Mouse (Mus musculus) kidney, postnatal 14 days (tissue): Measurements from ENCODE around the gene Pdss2.

ENCODE experiments used
- DNase-seq: peaks from one replicate; pipeline ENCODE4 v3.0.0; 2022; ENCODE audit warnings: mixed read lengths

Gene Pdss2

GRCm38 (mm10) chr10:43488258-43488657 is 267.0 kb downstream of the Pdss2 start:
- DNase-seq, result no peak

GRCm38 (mm10) chr10:43489139-43489538 is 267.9 kb downstream of the Pdss2 start:
- no peak for DNase-seq

DNA sequence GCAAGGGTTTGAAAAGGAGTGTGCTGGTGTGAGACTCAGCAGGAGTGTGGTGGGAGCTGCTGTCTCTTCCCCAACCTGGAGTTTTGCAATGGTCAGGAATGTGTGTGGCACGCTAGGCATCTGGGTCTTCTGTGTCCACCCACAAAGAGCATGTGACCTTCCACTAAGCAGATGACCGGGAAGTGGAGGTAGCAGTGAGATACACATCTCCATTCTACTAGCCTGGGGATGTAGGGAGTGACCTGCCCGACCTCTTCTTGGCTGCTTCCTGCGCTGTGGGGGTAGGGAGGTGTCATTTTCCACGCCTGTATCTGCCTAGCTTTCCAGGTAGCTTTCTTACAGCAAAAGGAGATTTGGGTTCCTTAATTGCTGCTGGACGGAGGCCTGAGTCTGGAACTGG is 268.3 kb downstream of the Pdss2 start:
- DNase-seq, result peak; percentile 59

GRCm38 (mm10) chr10:43490034-43490433 is 268.7 kb downstream of the Pdss2 start:
- DNase-seq, result no peak

GRCm38 (mm10) chr10:43490846-43491245 is 269.6 kb downstream of the Pdss2 start:
- DNase-seq, result peak; percentile 75

DNA sequence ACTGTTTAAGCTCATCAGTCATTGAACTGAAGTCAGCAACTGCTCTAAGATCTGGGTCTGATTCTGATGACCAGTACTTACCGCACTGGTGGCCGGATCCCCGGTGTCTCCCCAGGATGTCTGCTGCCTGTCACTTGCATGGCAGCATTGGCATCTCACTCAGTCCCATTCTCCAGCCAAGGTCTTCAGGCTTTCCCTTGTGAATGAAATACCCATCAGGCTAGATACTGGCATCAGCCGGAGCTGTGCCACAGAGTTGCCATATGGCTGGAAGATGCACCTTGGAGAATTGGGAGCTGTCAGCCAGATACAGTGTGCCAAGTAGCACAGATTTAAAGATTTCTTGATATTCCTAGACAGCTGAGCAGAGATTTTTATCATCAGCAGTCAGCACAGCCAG is 281.3 kb downstream of the Pdss2 start:
- DNase-seq, result no peak

GRCm38 (mm10) chr10:43504291-43504690 is 283.0 kb downstream of the Pdss2 start:
- DNase-seq, result no peak

DNA sequence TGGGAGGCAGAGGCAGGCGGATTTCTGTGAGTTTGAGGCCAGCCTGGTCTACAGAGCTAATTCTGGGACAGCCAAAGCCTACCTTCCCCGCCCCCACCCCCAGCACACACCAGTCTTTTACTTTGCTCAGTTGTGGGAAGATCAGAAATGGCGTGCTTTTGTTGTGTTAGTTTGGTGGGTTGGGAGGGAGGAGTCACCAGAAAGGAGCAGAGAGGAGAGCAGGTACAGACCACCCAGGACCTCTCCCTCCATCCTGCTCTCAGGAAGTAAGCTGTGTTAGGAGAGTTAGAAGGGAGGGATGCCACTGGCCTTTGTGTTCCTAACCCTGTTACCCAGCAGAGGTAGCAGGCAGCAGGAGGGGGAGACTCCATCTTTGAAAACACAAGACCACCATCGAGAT is 285.8 kb downstream of the Pdss2 start:
- no peak for DNase-seq

DNA sequence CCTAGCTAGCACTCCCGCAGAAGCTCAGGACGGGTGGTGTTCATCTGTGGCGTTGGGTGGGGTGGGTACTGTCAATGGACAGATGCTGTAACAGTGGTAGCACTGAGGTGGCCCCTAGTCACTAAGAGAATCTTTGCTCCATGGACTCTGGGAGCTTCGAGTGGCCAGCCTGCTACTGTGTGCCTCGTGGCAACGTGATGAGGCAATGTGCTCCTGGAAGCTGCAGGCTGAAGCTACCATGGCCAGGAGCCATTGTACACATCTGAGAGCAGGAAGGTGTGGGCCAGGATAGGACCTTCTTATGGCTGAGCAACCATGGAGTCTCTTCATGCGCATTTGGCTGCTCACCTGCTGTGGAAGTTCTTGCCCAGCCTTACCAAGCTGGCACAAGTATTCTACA is 287.9 kb downstream of the Pdss2 start:
- DNase-seq, result no peak

GRCm38 (mm10) chr10:43512976-43513375 is 291.7 kb downstream of the Pdss2 start:
- DNase-seq, result no peak
